Mouse (Mus musculus) C2C12 (cell line): ENCODE measurements at regions not wholly inside any gene's neighbourhood (a gene's known extent, or its start where the extent isn't known, plus 50 kb on each side); places are given as distances from the start of the nearest gene placed in this dataset.

ENCODE experiments used
- H3K27me3 ChIP-seq: one replicate; pipeline ENCODE4 v1.6.1; 2011; ENCODE audit not compliant: control insufficient read depth, insufficient read depth, insufficient read length
- H3K36me3 ChIP-seq: one replicate; pipeline ENCODE4 v1.6.1; 2011; ENCODE audit not compliant: control insufficient read depth, insufficient read depth
- H3K4me3 ChIP-seq: one replicate; pipeline ENCODE4 v1.5.1; 2011; ENCODE audit warnings: mild to moderate bottlenecking, control low read depth; ENCODE audit not compliant: poor library complexity, insufficient read depth, severe bottlenecking
- H3K79me2 ChIP-seq: one replicate; pipeline ENCODE4 v1.6.1; 2011; ENCODE audit not compliant: control insufficient read depth, insufficient read depth
- H3K79me3 ChIP-seq: one replicate; pipeline ENCODE4 v1.6.1; 2011; ENCODE audit warnings: low read depth, control low read depth
- H3ac ChIP-seq: one replicate; pipeline ENCODE3; 2011; ENCODE audit warnings: low read depth; ENCODE audit not compliant: control insufficient read depth, insufficient read length
- CEBPB ChIP-seq: IDR thresholded peaks from one replicate; pipeline ENCODE4 v1.6.1; 2011; ENCODE audit warnings: low read depth, mild to moderate bottlenecking, control low read depth, moderate library complexity
- CTCF ChIP-seq: IDR thresholded peaks from one replicate; pipeline ENCODE4 v1.5.1; 2011; ENCODE audit not compliant: control insufficient read depth, insufficient read depth, insufficient read length
- FOSL1 ChIP-seq: IDR thresholded peaks from one replicate; pipeline ENCODE4 v1.8.0; 2011; ENCODE audit warnings: mild to moderate bottlenecking, low read length; ENCODE audit not compliant: poor library complexity, insufficient read depth, severe bottlenecking
- MAX ChIP-seq: IDR thresholded peaks from one replicate; pipeline ENCODE4 v1.6.1; 2011; ENCODE audit warnings: mild to moderate bottlenecking, control low read depth
- MYOD1 ChIP-seq: IDR thresholded peaks from one replicate; pipeline ENCODE4 v1.6.1; 2011; ENCODE audit warnings: low read depth; ENCODE audit not compliant: control insufficient read depth, insufficient read length
- MYOG ChIP-seq: IDR thresholded peaks from one replicate; pipeline ENCODE4 v1.6.1; 2011; ENCODE audit not compliant: control insufficient read depth, insufficient read length; ENCODE audit errors: extremely low read depth
- USF1 ChIP-seq: IDR thresholded peaks from one replicate; pipeline ENCODE4 v1.6.1; 2011; ENCODE audit warnings: low read depth, mild to moderate bottlenecking, control low read depth, moderate library complexity

GRCm38 (mm10) chr1:71848656-71849055, 195.7 kb upstream of the Fn1 start:
- Histone ChIP-seq H3K79me2 (no peaks in the 10 kb centered on the region), H3K79me3 (no peaks in the 10 kb centered on the region), H3K4me3 (no peak overlapping the region), H3ac (no peak overlapping the region), H3K36me3 (no peaks in the 10 kb centered on the region), H3K27me3 (no peaks in the 10 kb centered on the region)
- TF ChIP-seq CTCF (no peak), CEBPB (no peak), FOSL1 (no peak), MYOD1 (no peak), MYOG (no peak), MAX (no peak), USF1 (no peak)

GRCm38 (mm10) chr1:71844938-71845685, 192.1 kb upstream of the Fn1 start:
- no peaks in the 10 kb centered on the region for H3K27me3 ChIP-seq
- H3K4me3 ChIP-seq: no peak overlapping the region
- H3K79me3 ChIP-seq: no peaks in the 10 kb centered on the region
- no peak for TF ChIP-seq CTCF
- TF ChIP-seq FOSL1: no peak
- TF ChIP-seq MAX: no peak
- TF ChIP-seq CEBPB: peak; percentile 50
- H3K79me2 ChIP-seq: no peaks in the 10 kb centered on the region
- no peak overlapping the region for H3ac ChIP-seq
- no peaks in the 10 kb centered on the region for H3K36me3 ChIP-seq

- no peaks in the 10 kb centered on the region for H3K79me3 ChIP-seq
- no peak for TF ChIP-seq FOSL1
- no peak for TF ChIP-seq MYOG
- no peak for TF ChIP-seq USF1
- no peak for TF ChIP-seq MYOD1
- TF ChIP-seq MAX: no peak
- no peak for TF ChIP-seq CEBPB
- TF ChIP-seq CTCF: no peak
- H3K79me2 ChIP-seq: no peaks in the 10 kb centered on the region
- H3K4me3 ChIP-seq: no peak overlapping the region
- no peaks in the 10 kb centered on the region for H3K36me3 ChIP-seq
- no peaks in the 10 kb centered on the region for H3K27me3 ChIP-seq
- no peak overlapping the region for H3ac ChIP-seq
Measured at GRCm38 (mm10) chr1:71837764-71838163, 184.8 kb upstream of the Fn1 start.

DNA sequence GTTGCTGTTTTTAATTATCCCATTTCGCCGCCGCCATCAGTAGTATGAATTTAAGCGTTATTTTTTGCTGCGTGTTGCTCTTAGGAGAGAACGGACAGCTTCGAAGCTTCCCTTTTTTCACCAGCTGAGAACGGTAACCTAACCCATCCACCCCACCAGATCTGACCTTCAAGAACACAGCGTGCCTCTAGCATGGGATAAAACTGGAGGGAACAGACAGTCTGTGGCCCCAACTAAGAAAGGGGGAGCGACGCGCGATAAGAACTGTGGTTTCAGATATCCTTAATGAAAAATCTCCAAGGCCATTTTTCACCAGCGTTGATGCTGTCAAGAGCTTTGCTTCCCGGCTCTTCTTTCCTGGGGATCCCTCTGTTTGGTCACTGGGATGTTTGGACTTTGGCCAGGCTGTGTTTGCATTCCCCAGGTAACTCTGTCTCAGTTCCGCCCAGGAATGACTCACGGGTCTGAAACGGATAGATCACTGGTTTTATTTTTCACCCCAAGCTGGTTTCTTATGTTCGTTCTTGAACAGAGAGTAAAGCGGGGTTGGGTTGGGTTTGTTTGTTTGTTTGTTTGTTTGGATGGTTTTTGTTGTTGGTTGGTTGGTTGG, 184.1 kb upstream of the Fn1 start:
- TF ChIP-seq FOSL1: no peak
- TF ChIP-seq USF1: no peak
- TF ChIP-seq CEBPB: no peak
- TF ChIP-seq MAX: no peak
- TF ChIP-seq MYOG: no peak
- TF ChIP-seq CTCF: no peak
- TF ChIP-seq MYOD1: no peak
- Histone ChIP-seq H3ac (no peak overlapping the region), H3K36me3 (no peaks in the 10 kb centered on the region), H3K4me3 (no peak overlapping the region), H3K79me2 (no peaks in the 10 kb centered on the region), H3K27me3 (no peaks in the 10 kb centered on the region), H3K79me3 (no peaks in the 10 kb centered on the region)

DNA sequence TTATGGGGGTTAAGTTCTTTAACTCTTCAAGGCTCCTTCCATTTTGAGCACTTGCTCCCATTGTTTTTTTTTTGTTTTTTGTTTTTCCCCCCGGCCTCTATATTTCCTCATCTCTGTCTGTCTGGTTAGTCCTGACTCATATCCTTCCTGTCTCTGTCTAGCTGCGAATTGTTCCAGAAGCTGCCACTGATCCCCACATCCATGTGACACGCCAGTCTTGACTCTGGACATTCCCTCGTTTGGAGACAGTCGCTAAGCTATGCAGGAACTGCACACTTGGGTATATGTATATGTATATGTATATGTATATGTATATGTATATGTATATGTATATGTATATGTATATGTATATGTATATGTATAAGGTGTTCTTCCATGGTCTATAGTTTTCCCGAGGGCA, 177.4 kb upstream of the Fn1 start:
- Histone ChIP-seq H3ac (no peak overlapping the region), H3K79me2 (no peaks in the 10 kb centered on the region), H3K4me3 (no peak overlapping the region), H3K79me3 (no peaks in the 10 kb centered on the region), H3K36me3 (no peaks in the 10 kb centered on the region), H3K27me3 (no peaks in the 10 kb centered on the region)
- TF ChIP-seq CEBPB (peak; percentile 11), CTCF (no peak)

GRCm38 (mm10) chr1:71824410-71824809, 171.4 kb upstream of the Fn1 start:
- Histone ChIP-seq H3K36me3 (no peaks in the 10 kb centered on the region), H3K79me3 (no peaks in the 10 kb centered on the region), H3K79me2 (no peaks in the 10 kb centered on the region), H3ac (no peak overlapping the region), H3K27me3 (no peaks in the 10 kb centered on the region), H3K4me3 (no peak overlapping the region)
- TF ChIP-seq MYOD1: peak; percentile 76
- TF ChIP-seq CEBPB: no peak
- TF ChIP-seq FOSL1: peak; percentile 43
